Mouse (Mus musculus) thymus, postnatal 0 days (tissue): ENCODE data around the gene Zbtb40. TPM values are rescaled to one million over a fixed set of nuclear protein-coding genes. Genes with fewer than 3 reads are reported as not detected.

Experiments
- DNase-seq: peaks from one replicate; pipeline ENCODE4 v3.0.0-alpha.2; 2015; ENCODE audit warnings: low spot score
- polyA plus RNA-seq: library from polyadenylated mRNA; unstranded; fragments of >200 nt; fragmentation: Nextera tagmentation; extraction: Ambion mirVana; gene quantifications from 2 replicates; pipeline ENCODE4 v1.2.1, GENCODE M21; 2015

Zbtb40 gene
- polyA plus RNA-seq, 1 experiment from 2014 or later, result 3.0 TPM

GRCm38 (mm10) chr4:137033115-137033887, 15.3 kb downstream of the Zbtb40 start:
- DNase-seq, result no peak

GRCm38 (mm10) chr4:137032456-137032855, 16.1 kb downstream of the Zbtb40 start:
- no peak for DNase-seq

- DNase-seq, result no peak
Measured at GRCm38 (mm10) chr4:137031319-137031718, 17.3 kb downstream of the Zbtb40 start.

GRCm38 (mm10) chr4:137029348-137029747, 19.3 kb downstream of the Zbtb40 start:
- no peak for DNase-seq

GRCm38 (mm10) chr4:137027051-137027450, 21.6 kb downstream of the Zbtb40 start:
- DNase-seq, result no peak

GRCm38 (mm10) chr4:137025570-137025969, 23.0 kb downstream of the Zbtb40 start:
- no peak for DNase-seq

GRCm38 (mm10) chr4:137025133-137025532, 23.5 kb downstream of the Zbtb40 start:
- DNase-seq, result no peak

- DNase-seq, result no peak
Measured at GRCm38 (mm10) chr4:137020065-137020464, 28.5 kb downstream of the Zbtb40 start.

GRCm38 (mm10) chr4:137015934-137016333, 32.7 kb downstream of the Zbtb40 start:
- no peak for DNase-seq

- DNase-seq, result no peak
Measured at GRCm38 (mm10) chr4:137015476-137015856, 33.1 kb downstream of the Zbtb40 start.

GRCm38 (mm10) chr4:137014654-137015475, 33.7 kb downstream of the Zbtb40 start:
- no peak for DNase-seq

- no peak for DNase-seq
Measured at GRCm38 (mm10) chr4:137014124-137014523, 34.5 kb downstream of the Zbtb40 start.

GRCm38 (mm10) chr4:137006966-137007365, 41.6 kb downstream of the Zbtb40 start:
- no peak for DNase-seq

- no peak for DNase-seq
Measured at GRCm38 (mm10) chr4:137001825-137002224, 46.8 kb downstream of the Zbtb40 start.

GRCm38 (mm10) chr4:137001020-137001419, 47.6 kb downstream of the Zbtb40 start:
- no peak for DNase-seq

- DNase-seq, result no peak
Measured at GRCm38 (mm10) chr4:136998371-136998770, 50.2 kb downstream of the Zbtb40 start.

GRCm38 (mm10) chr4:136997723-136998345, 50.8 kb downstream of the Zbtb40 start:
- DNase-seq, result no peak

GRCm38 (mm10) chr4:136996933-136997332, 51.7 kb downstream of the Zbtb40 start:
- DNase-seq, result no peak

- no peak for DNase-seq
Measured at GRCm38 (mm10) chr4:136995361-136995760, 53.2 kb downstream of the Zbtb40 start.

GRCm38 (mm10) chr4:136981993-136982695, 66.5 kb downstream of the Zbtb40 start:
- no peak for DNase-seq

GRCm38 (mm10) chr4:136981347-136981746, 67.3 kb downstream of the Zbtb40 start:
- no peak for DNase-seq
